Mouse (Mus musculus): Measurements from ENCODE around the gene Sp7. TPM values are rescaled to one million over a fixed set of nuclear protein-coding genes. Genes with fewer than 3 reads are reported as not detected.

The Sp7 gene
- polyA plus RNA-seq, 1 experiment from 2014 or later: 0.64 TPM

- DNase-seq (ENCODE audit: low spot score): no peak
- Histone ChIP-seq H3K36me3 (replicated peaks; ENCODE audit: control insufficient read depth, insufficient read depth) (no peaks in the 10 kb centered on the region), H3K9me3 (ENCODE audit: control insufficient read depth, low read length) (no peaks in the 10 kb centered on the region), H3K4me1 (replicated peaks; ENCODE audit: control insufficient read depth, insufficient read depth, low read length) (no peaks in the 10 kb centered on the region), H3K9ac (no peak overlapping the region), H3K27ac (no peak overlapping the region), H3K27me3 (ENCODE audit: control insufficient read depth, insufficient read depth, low read length) (no peaks in the 10 kb centered on the region), H3K4me3 (replicated peaks; ENCODE audit: low read length) (no peak overlapping the region), H3K4me2 (replicated peaks) (no peak overlapping the region)
- no peak for ATAC-seq (ENCODE audit: low FRiP score)
Observed at GRCm38 (mm10) chr15:102393584-102394014, 26.6 kb upstream of the Sp7 start.

- H3K36me3 ChIP-seq (replicated peaks; ENCODE audit: control insufficient read depth, insufficient read depth): no peaks in the 10 kb centered on the region
- H3K4me1 ChIP-seq (replicated peaks; ENCODE audit: control insufficient read depth, insufficient read depth, low read length): no peaks in the 10 kb centered on the region
- ATAC-seq (ENCODE audit: low FRiP score): no peak
- H3K27ac ChIP-seq: no peak overlapping the region
- no peak for DNase-seq (ENCODE audit: low spot score)
- no peak overlapping the region for H3K4me2 ChIP-seq (replicated peaks)
- H3K27me3 ChIP-seq (ENCODE audit: control insufficient read depth, insufficient read depth, low read length): no peaks in the 10 kb centered on the region
- 27% methylated on average over 2 of the region's 2 CpGs for WGBS
- H3K4me3 ChIP-seq (replicated peaks; ENCODE audit: low read length): no peak overlapping the region
- H3K9ac ChIP-seq: no peak overlapping the region
- no peaks in the 10 kb centered on the region for H3K9me3 ChIP-seq (ENCODE audit: control insufficient read depth, low read length)
Observed at GRCm38 (mm10) chr15:102392520-102392919, 25.5 kb upstream of the Sp7 start.

- no peaks in the 10 kb centered on the region for H3K4me1 ChIP-seq (replicated peaks; ENCODE audit: control insufficient read depth, insufficient read depth, low read length)
- WGBS: 90% methylated on average over 3 of the region's 3 CpGs
- DNase-seq (ENCODE audit: low spot score): no peak
- H3K27ac ChIP-seq: no peak overlapping the region
- no peaks in the 10 kb centered on the region for H3K9me3 ChIP-seq (ENCODE audit: control insufficient read depth, low read length)
- no peaks in the 10 kb centered on the region for H3K27me3 ChIP-seq (ENCODE audit: control insufficient read depth, insufficient read depth, low read length)
- no peak overlapping the region for H3K4me2 ChIP-seq (replicated peaks)
- no peak for ATAC-seq (ENCODE audit: low FRiP score)
- H3K36me3 ChIP-seq (replicated peaks; ENCODE audit: control insufficient read depth, insufficient read depth): no peaks in the 10 kb centered on the region
- H3K9ac ChIP-seq: no peak overlapping the region
- no peak overlapping the region for H3K4me3 ChIP-seq (replicated peaks; ENCODE audit: low read length)
Observed at GRCm38 (mm10) chr15:102388942-102389341, 22.0 kb upstream of the Sp7 start.

- 55% methylated on average over 9 of the region's 9 CpGs for WGBS
Observed at GRCm38 (mm10) chr15:102386640-102387039, 19.7 kb upstream of the Sp7 start.

GRCm38 (mm10) chr15:102383671-102384070 lies 16.7 kb upstream of the Sp7 start:
- Histone ChIP-seq H3K36me3 (replicated peaks; ENCODE audit: control insufficient read depth, insufficient read depth) (no peaks in the 10 kb centered on the region), H3K27me3 (ENCODE audit: control insufficient read depth, insufficient read depth, low read length) (no peaks in the 10 kb centered on the region), H3K27ac (no peak overlapping the region), H3K4me1 (replicated peaks; ENCODE audit: control insufficient read depth, insufficient read depth, low read length) (no peaks in the 10 kb centered on the region), H3K4me2 (replicated peaks) (no peak overlapping the region), H3K9ac (no peak overlapping the region), H3K9me3 (ENCODE audit: control insufficient read depth, low read length) (no peaks in the 10 kb centered on the region), H3K4me3 (replicated peaks; ENCODE audit: low read length) (no peak overlapping the region)
- ATAC-seq (ENCODE audit: low FRiP score) (no peak), DNase-seq (ENCODE audit: low spot score) (no peak)
- 85% methylated on average over 6 of the region's 6 CpGs for WGBS

More at GRCm38 (mm10) chr15:102386640-102387039, 19.7 kb upstream of the Sp7 start:
- no peaks in the 10 kb centered on the region for H3K36me3 ChIP-seq (replicated peaks; ENCODE audit: control insufficient read depth, insufficient read depth)
- H3K4me1 ChIP-seq (replicated peaks; ENCODE audit: control insufficient read depth, insufficient read depth, low read length): no peaks in the 10 kb centered on the region
- no peak overlapping the region for H3K4me3 ChIP-seq (replicated peaks; ENCODE audit: low read length)
- no peak for ATAC-seq (ENCODE audit: low FRiP score)
- H3K9me3 ChIP-seq (ENCODE audit: control insufficient read depth, low read length): no peaks in the 10 kb centered on the region
- H3K4me2 ChIP-seq (replicated peaks): no peak overlapping the region
- H3K27ac ChIP-seq: no peak overlapping the region
- DNase-seq (ENCODE audit: low spot score): no peak
- H3K9ac ChIP-seq: no peak overlapping the region
- no peaks in the 10 kb centered on the region for H3K27me3 ChIP-seq (ENCODE audit: control insufficient read depth, insufficient read depth, low read length)

GRCm38 (mm10) chr15:102381575-102381974 lies 14.6 kb upstream of the Sp7 start:
- Histone ChIP-seq H3K4me1 (replicated peaks; ENCODE audit: control insufficient read depth, insufficient read depth, low read length) (peaks cover 12% of the 10 kb centered on the region; the same call in 1 of the 2 replicates), H3K36me3 (replicated peaks; ENCODE audit: control insufficient read depth, insufficient read depth) (no peaks in the 10 kb centered on the region), H3K4me3 (replicated peaks; ENCODE audit: low read length) (no peak overlapping the region), H3K27me3 (ENCODE audit: control insufficient read depth, insufficient read depth, low read length) (no peaks in the 10 kb centered on the region), H3K9me3 (ENCODE audit: control insufficient read depth, low read length) (no peaks in the 10 kb centered on the region), H3K4me2 (replicated peaks) (no peak overlapping the region), H3K27ac (no peak overlapping the region), H3K9ac (no peak overlapping the region)
- WGBS: 1% methylated on average over 7 of the region's 7 CpGs
- ATAC-seq (ENCODE audit: low FRiP score): peak; percentile 62; the same call in 1 of the 2 replicates
- DNase-seq (ENCODE audit: low spot score): peak; percentile 95

GRCm38 (mm10) chr15:102377810-102378262 lies 10.9 kb upstream of the Sp7 start:
- DNase-seq (ENCODE audit: low spot score) (no peak), ATAC-seq (ENCODE audit: low FRiP score) (no peak)
- no peaks in the 10 kb centered on the region for H3K9me3 ChIP-seq (ENCODE audit: control insufficient read depth, low read length)
- 5% methylated on average over 10 of the region's 10 CpGs for WGBS
- H3K9ac ChIP-seq: peak overlapping the region; percentile 60; the same call in 1 of the 2 replicates
- H3K4me1 ChIP-seq (replicated peaks; ENCODE audit: control insufficient read depth, insufficient read depth, low read length): peaks cover 12% of the 10 kb centered on the region; the same call in 1 of the 2 replicates
- no peaks in the 10 kb centered on the region for H3K27me3 ChIP-seq (ENCODE audit: control insufficient read depth, insufficient read depth, low read length)
- peak overlapping the region; percentile 99 for H3K4me2 ChIP-seq (replicated peaks)
- no peak overlapping the region for H3K27ac ChIP-seq
- H3K36me3 ChIP-seq (replicated peaks; ENCODE audit: control insufficient read depth, insufficient read depth): no peaks in the 10 kb centered on the region
- no peak overlapping the region for H3K4me3 ChIP-seq (replicated peaks; ENCODE audit: low read length)

GRCm38 (mm10) chr15:102377163-102377543 lies 10.2 kb upstream of the Sp7 start:
- DNase-seq (ENCODE audit: low spot score): peak; percentile 81
- peak overlapping the region; percentile 60 for H3K9ac ChIP-seq
- peak; percentile 55; the same call in 1 of the 2 replicates for ATAC-seq (ENCODE audit: low FRiP score)
- H3K36me3 ChIP-seq (replicated peaks; ENCODE audit: control insufficient read depth, insufficient read depth): no peaks in the 10 kb centered on the region
- H3K4me2 ChIP-seq (replicated peaks): peak overlapping the region; percentile 99
- 0% methylated on average over 7 of the region's 7 CpGs for WGBS
- peak overlapping the region; percentile 64; the same call in 1 of the 2 replicates for H3K27ac ChIP-seq
- H3K27me3 ChIP-seq (ENCODE audit: control insufficient read depth, insufficient read depth, low read length): no peaks in the 10 kb centered on the region
- peak overlapping the region; percentile 55 for H3K4me3 ChIP-seq (replicated peaks; ENCODE audit: low read length)
- H3K9me3 ChIP-seq (ENCODE audit: control insufficient read depth, low read length): no peaks in the 10 kb centered on the region
- H3K4me1 ChIP-seq (replicated peaks; ENCODE audit: control insufficient read depth, insufficient read depth, low read length): peaks cover 12% of the 10 kb centered on the region; the same call in 1 of the 2 replicates

GRCm38 (mm10) chr15:102376453-102377162 lies 9.6 kb upstream of the Sp7 start:
- Histone ChIP-seq H3K27ac (peak overlapping the region; percentile 64; the same call in 1 of the 2 replicates), H3K4me1 (replicated peaks; ENCODE audit: control insufficient read depth, insufficient read depth, low read length) (peaks cover 12% of the 10 kb centered on the region; the same call in 1 of the 2 replicates)
- WGBS: 0% methylated on average over 38 of the region's 43 CpGs

More at GRCm38 (mm10) chr15:102376453-102377162, 9.6 kb upstream of the Sp7 start:
- peak; percentile 83; the same call in 1 of the 2 replicates for ATAC-seq (ENCODE audit: low FRiP score)
- DNase-seq (ENCODE audit: low spot score): no peak
- peak overlapping the region; percentile 55 for H3K4me3 ChIP-seq (replicated peaks; ENCODE audit: low read length)
- peak overlapping the region; percentile 60 for H3K9ac ChIP-seq
- H3K27me3 ChIP-seq (ENCODE audit: control insufficient read depth, insufficient read depth, low read length): no peaks in the 10 kb centered on the region
- H3K36me3 ChIP-seq (replicated peaks; ENCODE audit: control insufficient read depth, insufficient read depth): no peaks in the 10 kb centered on the region
- H3K4me2 ChIP-seq (replicated peaks): peak overlapping the region; percentile 99
- H3K9me3 ChIP-seq (ENCODE audit: control insufficient read depth, low read length): no peaks in the 10 kb centered on the region
